Mouse (Mus musculus): ENCODE results near the gene U2af1l4.

- TF ChIP-seq CTCF (IDR thresholded peaks at IDR 0.05; ENCODE audit: low read depth, low read length) (no peak), POLR2A (IDR thresholded peaks at IDR 0.05; ENCODE audit: borderline replicate concordance, low read depth, low read length) (no peak)
These were observed 2.8 kb upstream of the U2af1l4 start for GRCm38 (mm10) chr7:30560296-30560695.

All from bone marrow macrophage, adult 2 months (primary cell).